Mouse (Mus musculus) ES-E14 (cell line): ENCODE data around the gene Tlk2. TPM values are rescaled to one million over a fixed set of nuclear protein-coding genes. Genes with fewer than 3 reads are reported as not detected.
A peak's percentile ranks its signal among the peaks of the same experiment; 100 is the strongest.
"Not testable (repeated sequence)": the region's sequence is repeated elsewhere in the genome, so short reads cannot be mapped to it uniquely, and the experiment has no call there.

Experiments
- DNase-seq: peaks from one replicate; pipeline ENCODE4 v3.0.0-alpha.2; 2013; ENCODE audit warnings: low read depth, low spot score
- H3K27ac ChIP-seq: 2 replicates; pipeline ENCODE4 v1.5.1; 2012; ENCODE audit warnings: low read depth, mild to moderate bottlenecking, low read length, moderate library complexity, mixed read lengths; ENCODE audit not compliant: poor library complexity, insufficient read depth, severe bottlenecking
- H3K36me3 ChIP-seq: 2 replicates; pipeline ENCODE4 v1.6.1; 2012; ENCODE audit warnings: mild to moderate bottlenecking, low read length, moderate library complexity, mixed read lengths; ENCODE audit not compliant: control insufficient read depth, poor library complexity, insufficient read depth, severe bottlenecking
- H3K4me1 ChIP-seq, 2 experiments: fragments of 150-350 bp in 1 of 2; sonication (generic) in 1 of 2; 2 replicates each; pipeline ENCODE4 v1.6.1; 2012; ENCODE audit warnings: low read length in 2 of 2, mild to moderate bottlenecking in 1 of 2, mixed read lengths in 1 of 2; ENCODE audit not compliant: control insufficient read depth in 2 of 2, insufficient read depth in 2 of 2, poor library complexity in 1 of 2
- H3K4me3 ChIP-seq, 2 experiments: fragments of 150-350 bp in 1 of 2; sonication (generic) in 1 of 2; 2 replicates each; pipeline ENCODE4 v1.5.1; 2012; ENCODE audit warnings: low read length in 2 of 2, low read depth in 1 of 2, mild to moderate bottlenecking in 1 of 2, mixed read lengths in 1 of 2; ENCODE audit not compliant: insufficient read depth in 1 of 2, poor library complexity in 1 of 2, severe bottlenecking in 1 of 2
- H3K9ac ChIP-seq: 2 replicates; pipeline ENCODE4 v1.6.1; 2012; ENCODE audit warnings: low read depth, mild to moderate bottlenecking, low read length, mixed read lengths; ENCODE audit not compliant: poor library complexity, insufficient read depth, severe bottlenecking
- H3K9me3 ChIP-seq: fragments of 150-350 bp; sonication (generic); 2 replicates; pipeline ENCODE4 v1.6.1; 2012; ENCODE audit warnings: low read depth, mild to moderate bottlenecking, low read length; ENCODE audit not compliant: control insufficient read depth, insufficient read depth
- CHD2 ChIP-seq: IDR thresholded peaks from 2 replicates; pipeline ENCODE4 v1.6.1; 2014; ENCODE audit warnings: mild to moderate bottlenecking, low read depth, low read length, inconsistent platforms
- HCFC1 ChIP-seq: IDR thresholded peaks from 2 replicates; pipeline ENCODE4 v1.6.1; 2012; ENCODE audit warnings: low read length, inconsistent platforms, borderline replicate concordance; ENCODE audit not compliant: insufficient read depth
- MAFK ChIP-seq: IDR thresholded peaks from 2 replicates; pipeline ENCODE4 v1.6.1; 2014; ENCODE audit warnings: mild to moderate bottlenecking, low read depth, low read length, inconsistent platforms; ENCODE audit not compliant: insufficient read depth
- ZC3H11A ChIP-seq: IDR thresholded peaks from 2 replicates; pipeline ENCODE4 v1.6.1; 2012; ENCODE audit warnings: low read depth, mild to moderate bottlenecking, inconsistent platforms, low read length, borderline replicate concordance
- ZNF384 ChIP-seq: IDR thresholded peaks from 2 replicates; pipeline ENCODE4 v1.6.1; 2012; ENCODE audit warnings: low read depth, low read length, inconsistent platforms
- in situ Hi-C, 2 experiments: fragments of 600-800 bp; cut with MboI; formaldehyde crosslinking; loops; one replicate each; pipeline ENCODE4 v1.15.1; 2025; ENCODE audit warnings: low sequenced_read_pairs in 2 of 2, inconsistent platforms in 1 of 2; ENCODE audit not compliant: unreplicated experiment in 2 of 2
- total RNA-seq: library from RNA; depleted of rRNA; stranded (reverse); fragments of 300-350 nt; gene quantifications from 2 replicates; pipeline ENCODE4 v1.2.3, GENCODE M21; 2012; rRNA removed

The Tlk2 gene
- total RNA-seq, result 75.5 and 96.2 TPM in 2 replicates

DNA sequence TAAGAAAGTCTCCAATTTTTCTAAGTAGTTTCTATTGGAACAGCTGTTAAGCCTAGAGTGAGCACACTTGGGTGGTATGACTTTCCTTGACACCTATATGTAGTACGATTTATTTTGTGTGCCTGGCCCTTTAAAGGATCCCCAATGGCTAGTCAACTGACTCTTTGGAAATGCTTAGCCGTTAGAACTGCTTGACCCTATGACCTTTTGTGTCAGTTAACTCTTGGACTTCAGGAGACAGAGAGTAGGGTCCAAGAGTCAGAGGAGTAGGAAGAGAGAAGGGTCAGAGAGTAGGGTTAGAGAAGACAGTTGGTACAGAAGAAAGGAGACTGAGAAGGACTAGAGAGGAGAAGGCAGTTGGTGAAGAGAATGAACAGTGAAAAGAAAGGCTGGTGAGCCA lies at the start of gene Tlk2:
Tlk2 (plus strand) TSS at position 292 of the 400 bp plus-strand sequence.
- in situ Hi-C loops, result no loop called here
- TF ChIP-seq ZNF384, result no peak
- H3K36me3 ChIP-seq, result peaks cover 2% of the 10 kb centered on the region; the same call in 1 of the 2 replicates
- no peak for DNase-seq
- no peaks in the 10 kb centered on the region for H3K9me3 ChIP-seq
- H3K27ac ChIP-seq, result no peak within 1 kb of the TSS
- H3K4me1 ChIP-seq, result 0 out of 4 replicates have a peak, but pooled peaks cover 0 to 2% of the 10 kb centered on the region in 2 experiments
- H3K4me3 ChIP-seq, result no peak within 1 kb of the TSS
- H3K9ac ChIP-seq, result no peak within 1 kb of the TSS

DNA sequence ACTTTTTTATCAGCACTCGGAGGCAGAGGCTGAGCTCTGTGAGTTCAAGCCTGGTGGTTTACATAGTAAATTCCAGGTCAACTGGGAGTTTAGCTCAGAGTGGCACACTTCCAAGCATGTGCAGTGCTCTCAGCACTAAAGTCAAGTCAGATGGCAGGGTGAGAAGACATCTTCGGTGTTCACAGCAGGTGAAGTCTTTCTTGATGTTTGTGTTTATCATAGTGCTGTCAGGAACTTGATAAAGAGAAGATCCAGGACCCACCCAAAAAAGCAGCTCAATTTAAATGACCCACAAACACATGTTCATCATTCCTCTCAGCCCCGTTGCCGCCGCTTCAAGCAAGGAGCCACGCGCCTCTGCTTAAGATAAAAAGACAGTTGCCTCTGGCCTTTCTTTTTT lies 42.9 kb upstream of the Tlk2 start:
- TF ChIP-seq ZNF384 (no peak), HCFC1 (no peak), ZC3H11A (no peak), CHD2 (no peak), MAFK (no peak)
- no peak overlapping the region for H3K4me3 ChIP-seq
- in situ Hi-C loops, result no loop called here
- no peak overlapping the region for H3K27ac ChIP-seq
- H3K36me3 ChIP-seq, result peaks cover 63% of the 10 kb centered on the region
- no peak for DNase-seq
- no peaks in the 10 kb centered on the region; the same call in 1 of the 2 replicates for H3K9me3 ChIP-seq
- no peak overlapping the region for H3K9ac ChIP-seq
- H3K4me1 ChIP-seq, result no peaks in the 10 kb centered on the region

- DNase-seq, H3K4me1 ChIP-seq, H3K27ac ChIP-seq, H3K9ac ChIP-seq, in situ Hi-C loops, H3K9me3 ChIP-seq, H3K4me3 ChIP-seq: not testable (repeated sequence)
- H3K36me3 ChIP-seq, result peaks cover 59% of the 10 kb centered on the region
Observed at GRCm38 (mm10) chr11:105137255-105137654, 41.4 kb upstream of the Tlk2 start.

DNA sequence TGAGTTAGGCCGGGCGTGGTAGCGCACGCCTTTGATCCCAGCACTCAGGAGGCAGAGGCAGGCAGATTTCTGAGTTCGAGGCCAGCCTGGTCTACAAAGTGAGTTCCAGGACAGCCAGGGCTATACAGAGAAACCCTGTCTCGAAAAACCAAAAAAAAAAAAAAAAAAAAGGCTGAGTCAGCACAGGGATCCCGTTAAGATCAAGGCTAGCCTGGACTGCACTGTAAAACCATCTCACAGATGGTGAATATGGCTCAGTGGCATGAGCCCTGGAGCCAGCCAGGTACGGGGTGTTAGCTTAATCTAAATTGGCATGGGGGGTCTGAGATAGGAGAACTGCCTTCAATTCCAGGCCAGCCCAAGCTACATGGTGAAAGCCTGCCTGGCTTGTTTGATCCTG lies 38.1 kb upstream of the Tlk2 start:
- peak; percentile 95 for TF ChIP-seq MAFK
- TF ChIP-seq ZNF384, result peak; percentile 46
- in situ Hi-C loops, H3K27ac ChIP-seq, H3K4me1 ChIP-seq, DNase-seq, H3K9me3 ChIP-seq, H3K4me3 ChIP-seq, H3K9ac ChIP-seq: not testable (repeated sequence)
- peaks cover 36% of the 10 kb centered on the region for H3K36me3 ChIP-seq

- Histone ChIP-seq H3K36me3 (peaks cover 30% of the 10 kb centered on the region), H3K27ac (no peak overlapping the region), H3K4me3 (no peak overlapping the region), H3K4me1 (no peaks in the 10 kb centered on the region), H3K9ac (no peak overlapping the region), H3K9me3 (no peaks in the 10 kb centered on the region; the same call in 1 of the 2 replicates)
- TF ChIP-seq MAFK (no peak), ZNF384 (no peak), ZC3H11A (no peak), CHD2 (no peak), HCFC1 (no peak)
- in situ Hi-C loops, result no loop called here
- DNase-seq, result no peak
Observed at GRCm38 (mm10) chr11:105141115-105141514, 37.5 kb upstream of the Tlk2 start.
